Mouse (Mus musculus): ENCODE data around the gene Hist1h2bg.

GRCm38 (mm10) chr13:23521703-23522102 is 49.5 kb upstream of the Hist1h2bg start:
- TF ChIP-seq CTCF (IDR thresholded peaks at IDR 0.05; ENCODE audit: low read depth, low read length) = no peak
- TF ChIP-seq POLR2A (IDR thresholded peaks at IDR 0.05; ENCODE audit: borderline replicate concordance, low read depth, low read length) = no peak
